Mouse (Mus musculus): ENCODE results near the gene Yjefn3.
A peak's percentile ranks its signal among the peaks of the same experiment; 100 is the strongest.

The Yjefn3 gene

DNA sequence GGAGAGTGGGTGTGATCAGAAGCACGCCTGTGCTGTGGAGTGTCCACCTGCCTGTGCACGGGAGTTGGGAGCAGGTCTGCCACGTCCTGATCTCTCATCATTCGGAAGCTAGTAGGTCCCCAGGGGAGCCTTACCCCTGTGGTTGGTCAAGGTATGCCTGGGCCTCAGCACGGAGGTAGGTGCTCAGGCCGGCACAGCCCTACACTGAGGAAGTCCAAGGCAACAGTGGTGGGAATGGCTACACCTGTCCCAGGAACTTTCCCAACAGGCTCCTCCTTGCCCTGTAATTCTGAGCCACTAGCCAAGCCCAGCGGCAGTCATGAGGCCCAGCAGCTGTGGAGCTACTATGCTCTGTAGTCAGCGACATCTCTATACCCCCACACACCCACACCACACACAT is 22.8 kb downstream of the Yjefn3 start:
- no peak for DNase-seq (ENCODE audit: low read depth)

DNA sequence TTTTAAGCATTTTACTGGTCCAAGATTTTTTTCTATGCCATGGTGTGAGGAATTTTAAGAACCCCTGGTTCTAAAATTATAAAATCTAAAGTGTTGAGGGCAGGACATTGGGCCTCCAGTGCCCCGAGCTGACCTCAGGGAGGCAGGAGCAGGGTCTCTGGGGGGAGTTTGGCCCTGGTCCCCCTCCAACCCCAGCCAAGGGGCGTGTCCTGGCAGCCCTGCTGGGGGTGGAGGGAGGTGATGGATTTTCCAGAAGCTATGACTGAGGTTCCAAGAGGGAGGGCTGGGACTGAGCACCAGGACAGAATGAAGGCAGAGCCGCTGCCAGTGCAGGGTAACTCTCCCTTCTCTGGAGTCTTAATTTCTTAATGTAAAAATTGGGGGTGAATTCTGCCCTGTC is 24.5 kb downstream of the Yjefn3 start:
- no peak for DNase-seq (ENCODE audit: low read depth)

DNA sequence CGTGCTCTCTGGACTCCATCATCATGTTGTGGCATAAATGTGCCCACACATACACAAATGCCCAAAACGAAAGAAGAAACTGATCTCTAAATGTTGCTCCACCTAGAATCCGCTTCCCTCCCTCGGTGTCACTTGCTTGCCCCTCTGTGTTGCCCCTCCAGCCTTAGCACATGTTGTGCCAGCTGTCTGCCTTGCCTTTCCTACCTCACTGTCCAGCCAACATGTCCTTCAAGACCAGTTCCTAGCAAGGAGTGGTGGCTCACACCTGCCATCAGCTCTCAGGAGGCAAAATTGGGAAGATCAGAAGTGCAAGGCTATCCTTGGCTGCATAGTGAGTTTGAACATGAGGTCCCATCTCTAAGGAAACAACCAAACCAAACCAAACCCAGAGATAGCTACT is 25.1 kb downstream of the Yjefn3 start:
- no peak for DNase-seq (ENCODE audit: low read depth)

DNA sequence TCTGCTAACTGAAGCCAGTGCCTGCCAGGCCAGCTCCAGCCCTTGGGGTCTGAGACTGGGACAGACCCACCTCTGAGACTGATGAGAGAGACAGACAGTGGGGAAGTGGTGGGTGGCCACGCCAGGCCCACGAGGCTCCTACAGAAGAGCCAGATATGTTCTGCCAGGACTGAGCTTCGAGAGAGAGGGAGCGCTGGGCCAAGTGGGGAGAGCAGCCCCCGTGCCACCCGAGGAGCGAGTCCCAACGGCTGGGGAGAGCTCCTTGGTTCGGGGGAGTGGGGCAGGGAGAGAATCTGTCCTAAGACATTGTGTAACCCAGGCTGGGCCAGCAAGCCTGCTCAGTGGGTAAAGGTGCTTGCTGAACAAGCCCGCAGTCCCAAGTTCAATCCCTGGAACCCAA is 25.5 kb downstream of the Yjefn3 start:
- DNase-seq (ENCODE audit: low read depth) = no peak

DNA sequence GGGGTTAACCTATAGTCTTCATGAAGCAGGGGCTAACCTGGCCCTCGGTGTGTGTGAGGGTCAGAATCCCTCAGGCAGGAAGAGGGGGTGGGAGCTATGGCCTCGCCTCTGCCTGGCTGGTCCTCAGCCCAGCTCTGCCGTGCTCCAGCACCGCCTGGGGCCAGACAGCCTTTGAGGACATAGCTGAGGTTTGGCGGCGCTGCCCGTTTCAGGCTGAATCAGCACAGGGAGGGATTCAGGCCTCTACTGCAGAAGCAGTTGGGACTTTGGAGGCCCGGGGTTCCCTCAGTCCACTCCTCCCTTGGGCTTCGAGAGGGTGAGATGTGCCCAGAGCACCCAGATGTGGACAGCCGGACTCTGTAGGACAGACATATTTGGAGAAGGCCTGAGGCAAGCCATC is 26.4 kb downstream of the Yjefn3 start:
- DNase-seq (ENCODE audit: low read depth) = peak; percentile 77

DNA sequence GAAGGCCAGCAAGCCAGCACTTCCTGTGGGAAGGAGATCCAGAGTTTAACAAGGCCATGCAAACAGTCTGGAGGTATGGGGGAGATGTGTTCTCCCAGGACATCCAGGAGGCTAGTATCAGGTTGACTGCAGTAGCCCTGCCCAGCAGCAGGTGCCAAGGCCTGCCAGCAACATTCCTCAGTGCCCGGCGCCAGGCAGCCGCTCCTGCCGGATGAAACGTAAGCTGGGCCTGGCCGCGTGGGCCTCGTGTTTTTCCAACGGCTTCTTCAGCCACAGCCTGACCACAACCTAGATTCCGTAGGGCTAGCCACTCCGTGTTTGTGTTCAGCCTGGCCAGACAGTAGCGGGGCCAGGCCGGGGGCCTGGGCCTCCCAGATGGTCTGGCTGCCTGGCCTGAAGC is 27.9 kb downstream of the Yjefn3 start:
- peak; percentile 87 for DNase-seq (ENCODE audit: low read depth)

DNA sequence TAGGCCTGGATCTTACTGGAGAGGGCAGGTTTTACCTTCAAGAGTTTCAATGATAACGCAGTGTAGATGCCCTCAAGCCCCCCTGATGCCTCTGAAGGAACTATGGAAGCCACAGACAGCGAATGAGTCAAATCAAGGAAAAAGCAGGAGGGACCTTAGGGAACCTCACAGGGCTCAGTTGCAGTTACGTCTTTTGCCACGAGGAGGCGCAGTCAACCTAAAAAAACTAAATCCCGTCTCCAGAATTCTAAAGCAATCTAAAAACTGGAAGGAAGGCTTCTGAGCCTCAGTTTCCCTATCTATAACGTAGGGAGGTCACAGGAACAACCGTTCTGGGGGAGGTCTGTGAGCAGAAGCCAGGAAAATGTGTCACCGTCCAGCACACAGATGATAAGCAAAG is 28.4 kb downstream of the Yjefn3 start:
- DNase-seq (ENCODE audit: low read depth) = no peak

DNA sequence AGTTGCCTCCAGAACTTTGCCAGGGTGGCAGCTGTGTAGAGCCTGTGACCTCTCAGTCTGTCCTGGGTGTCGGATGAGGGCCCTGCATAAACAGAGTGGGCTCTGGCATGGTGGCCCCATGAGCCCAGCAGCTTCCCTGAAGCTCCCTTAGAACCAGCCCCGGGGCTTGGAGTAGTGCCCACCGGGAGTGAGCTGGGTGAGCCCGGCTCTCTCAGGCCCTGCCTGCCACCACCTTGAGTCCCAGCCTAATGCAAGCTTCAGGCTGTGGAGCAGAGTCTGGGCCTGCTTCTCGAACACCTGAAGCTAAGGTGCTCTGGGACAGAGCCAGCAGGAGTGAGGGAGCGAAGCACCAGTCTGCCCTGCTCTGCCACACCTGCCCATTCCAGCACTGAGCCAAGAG is 31.6 kb downstream of the Yjefn3 start:
- DNase-seq (ENCODE audit: low read depth) = no peak

DNA sequence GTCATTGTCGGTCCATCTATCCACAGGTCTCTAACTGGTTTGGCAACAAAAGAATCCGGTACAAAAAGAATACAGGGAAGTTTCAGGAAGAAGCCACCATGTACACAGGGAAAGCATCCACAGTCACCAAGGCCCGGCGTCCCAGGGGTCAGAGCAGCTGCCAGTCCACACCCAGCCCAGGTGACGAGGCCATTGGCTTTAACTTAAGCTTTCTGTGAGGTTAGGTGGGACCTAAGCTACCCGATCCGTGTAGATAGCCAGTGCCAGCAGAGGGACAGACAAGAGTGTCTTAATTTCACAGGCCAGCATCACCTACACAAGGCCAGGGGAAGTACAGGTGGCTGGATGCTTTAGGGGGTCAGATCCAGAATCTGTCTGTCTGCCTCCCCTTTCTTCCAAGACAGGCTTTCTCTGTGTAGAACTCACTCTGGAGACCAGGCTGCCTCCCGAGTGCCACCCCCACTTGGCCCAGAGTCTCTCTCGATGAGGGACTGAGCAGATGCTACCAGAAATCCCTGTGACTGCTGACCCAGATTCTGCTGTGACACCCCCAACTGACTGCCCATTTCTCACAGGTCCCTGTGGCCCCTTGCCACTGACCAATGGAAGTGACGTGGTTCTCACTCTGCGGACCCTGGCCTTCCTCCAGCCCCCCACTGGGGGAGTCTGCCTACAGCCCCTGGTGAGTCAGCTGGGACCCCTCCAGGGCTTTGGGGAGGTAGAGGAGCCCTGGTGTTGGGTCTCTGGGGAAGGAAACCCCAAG is 32.3 kb downstream of the Yjefn3 start:
- no peak for DNase-seq (ENCODE audit: low read depth)

DNA sequence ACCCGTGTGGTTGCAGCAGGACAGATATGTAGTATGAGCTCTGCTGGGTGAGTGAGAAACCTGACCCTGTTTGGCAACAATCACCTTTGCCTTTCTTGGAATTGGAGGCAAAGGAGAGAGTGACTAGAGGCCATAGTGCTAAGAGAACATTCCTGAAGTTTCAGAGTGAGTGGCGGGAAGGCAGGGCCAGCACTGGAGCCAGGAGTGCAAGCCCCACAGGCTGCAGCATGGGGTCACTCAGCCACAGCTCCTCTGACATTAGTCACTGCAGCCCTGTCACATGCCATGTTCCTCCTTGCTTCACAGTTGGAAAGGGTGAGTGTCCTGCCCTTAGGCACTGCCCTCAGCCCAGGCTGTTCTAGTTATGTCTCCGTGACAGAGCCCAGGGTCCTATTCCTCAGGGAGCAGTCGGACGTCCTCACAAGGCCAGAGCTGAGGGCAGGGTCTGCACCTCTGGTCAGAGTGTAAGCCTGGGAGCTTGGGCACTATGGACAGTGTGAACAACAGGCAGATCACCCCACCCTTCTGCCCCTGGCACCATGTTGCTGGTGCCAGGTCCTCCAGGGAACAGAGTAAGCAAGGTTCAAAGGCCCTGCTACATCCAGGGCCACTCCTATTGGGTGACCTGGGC is 34.7 kb downstream of the Yjefn3 start:
- no peak for DNase-seq (ENCODE audit: low read depth)

DNA sequence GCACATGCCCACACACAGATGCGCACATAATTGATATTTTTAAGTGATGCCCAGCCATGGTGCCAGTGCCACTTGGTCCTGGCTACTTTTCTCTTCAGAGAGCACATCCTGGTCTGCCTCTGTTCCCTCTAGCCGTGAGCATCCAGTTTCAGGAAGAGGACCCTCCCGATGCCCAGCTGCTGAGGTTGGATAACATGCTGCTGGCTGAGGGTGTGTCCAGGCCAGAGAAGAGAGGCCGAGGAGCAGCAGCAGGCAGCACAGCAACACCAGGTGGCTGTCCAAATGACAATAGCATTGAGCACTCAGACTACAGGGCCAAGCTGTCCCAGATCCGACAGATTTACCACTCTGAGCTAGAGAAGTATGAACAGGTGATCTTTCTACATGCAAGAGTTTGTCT is 38.3 kb downstream of the Yjefn3 start:
- DNase-seq (ENCODE audit: low read depth) = no peak

DNA sequence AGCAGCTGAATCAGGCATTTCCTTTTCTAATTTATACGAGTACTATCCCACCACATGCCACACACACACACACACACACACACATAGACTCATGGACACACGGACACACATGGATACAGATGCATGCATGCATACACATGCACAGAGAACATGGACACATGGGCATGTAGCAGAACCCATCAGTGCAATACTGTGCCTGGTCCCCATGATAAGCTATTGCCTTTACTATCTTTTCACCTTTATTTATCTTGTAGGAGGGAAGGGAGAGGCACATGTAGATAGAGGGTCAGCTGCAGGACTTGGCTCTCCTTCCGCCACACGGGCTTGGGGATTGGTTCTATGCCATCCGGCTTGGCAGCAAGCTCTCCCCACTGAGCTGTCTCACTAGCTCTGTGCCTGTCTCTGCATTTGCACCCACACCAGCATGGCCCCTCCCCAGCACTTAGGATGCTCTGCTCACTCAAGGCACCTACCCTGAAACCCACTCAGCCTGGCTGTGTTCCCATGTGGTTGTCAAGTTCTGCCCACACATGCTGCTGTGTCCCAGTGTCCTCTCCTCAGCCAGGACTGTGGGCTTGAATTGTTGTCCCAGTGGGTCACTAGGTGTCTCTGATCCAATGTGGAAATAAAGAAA is 39.0 kb downstream of the Yjefn3 start:
- no peak for DNase-seq (ENCODE audit: low read depth)

DNA sequence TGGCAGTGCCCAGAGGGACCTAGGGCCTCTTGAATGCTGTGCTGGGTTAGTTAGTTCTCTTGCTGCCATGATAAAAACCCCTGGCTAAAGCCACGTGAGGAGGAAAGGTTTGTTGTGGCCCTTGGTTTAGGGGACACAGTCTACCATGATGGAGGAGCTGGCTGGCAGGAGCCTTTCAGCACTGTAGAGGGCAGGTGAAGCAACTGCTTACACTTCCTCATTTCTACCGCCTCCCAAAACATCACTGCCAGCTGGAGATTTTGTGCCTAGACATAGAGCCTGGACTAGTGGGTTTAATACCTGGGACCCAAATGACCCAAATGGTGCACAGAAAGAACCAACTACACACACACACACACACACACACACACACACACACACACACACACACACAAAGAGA is 41.3 kb downstream of the Yjefn3 start:
- DNase-seq (ENCODE audit: low read depth) = no peak

DNA sequence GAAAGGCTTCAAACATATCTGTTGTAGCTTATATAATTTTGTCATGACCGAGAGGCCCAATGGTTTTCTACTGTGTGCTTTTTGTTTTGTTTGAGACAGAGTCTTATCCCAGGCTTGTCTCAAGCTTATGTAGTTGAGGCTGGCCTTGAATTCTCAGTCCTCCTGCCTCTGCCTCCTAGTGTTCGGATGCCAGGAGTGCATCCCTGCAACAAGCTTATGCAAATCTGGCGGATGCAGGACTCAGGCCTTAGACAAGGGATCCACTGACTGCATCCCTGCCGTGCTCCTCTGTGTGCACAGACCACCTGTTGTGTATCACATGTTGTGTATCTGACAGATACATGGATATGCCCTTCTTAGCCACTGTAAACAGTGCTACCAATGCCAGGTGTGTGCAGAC is 41.7 kb downstream of the Yjefn3 start:
- DNase-seq (ENCODE audit: low read depth) = no peak

DNA sequence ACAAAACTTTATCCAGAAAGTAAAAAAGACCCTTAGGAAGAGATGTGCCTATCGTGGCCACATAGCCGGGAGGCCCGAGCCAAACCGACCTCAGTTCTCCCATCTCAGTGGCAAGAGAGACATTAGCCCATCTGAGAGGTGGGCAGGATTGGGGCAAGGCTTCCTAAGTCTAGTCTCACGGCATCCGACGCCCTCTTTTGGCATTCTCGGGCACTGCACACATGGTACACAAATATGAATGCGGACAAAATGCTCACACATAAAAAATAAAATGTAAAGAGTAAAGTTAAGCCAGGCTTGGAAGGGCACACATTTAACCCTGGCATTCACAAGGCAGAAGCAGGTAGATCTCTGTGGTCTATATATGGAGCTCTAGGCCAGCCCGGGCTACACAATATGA is 48.6 kb downstream of the Yjefn3 start:
- DNase-seq (ENCODE audit: low read depth) = no peak

DNA sequence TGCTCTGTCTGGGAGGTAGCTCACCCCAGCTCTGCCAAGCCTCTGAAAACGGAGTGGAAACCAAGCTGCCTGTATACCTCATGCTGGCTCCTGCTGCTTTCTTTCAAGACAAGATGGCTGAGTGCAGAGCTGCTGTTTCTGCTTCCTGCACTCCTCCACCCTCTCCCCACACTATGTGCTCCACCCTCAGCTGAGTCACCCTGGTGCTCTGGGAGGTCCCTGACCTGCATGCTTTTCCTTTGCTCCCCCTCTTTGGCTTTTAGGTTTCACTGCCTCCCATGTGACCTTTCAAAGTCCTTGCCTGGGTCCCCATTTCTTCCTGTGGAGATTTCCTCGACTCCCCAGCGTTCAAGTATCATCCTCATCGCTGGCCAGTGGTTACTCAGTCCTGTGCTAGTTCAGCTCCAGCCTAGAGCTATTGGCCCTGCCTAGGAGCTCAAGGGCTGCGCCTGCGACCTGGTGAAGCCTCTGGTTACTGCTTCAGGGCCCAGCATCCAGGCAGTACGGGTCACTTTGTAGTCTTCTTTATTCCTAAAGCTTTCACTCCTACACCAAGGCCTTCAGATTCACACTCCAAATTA is 51.5 kb downstream of the Yjefn3 start:
- DNase-seq (ENCODE audit: low read depth) = no peak

DNA sequence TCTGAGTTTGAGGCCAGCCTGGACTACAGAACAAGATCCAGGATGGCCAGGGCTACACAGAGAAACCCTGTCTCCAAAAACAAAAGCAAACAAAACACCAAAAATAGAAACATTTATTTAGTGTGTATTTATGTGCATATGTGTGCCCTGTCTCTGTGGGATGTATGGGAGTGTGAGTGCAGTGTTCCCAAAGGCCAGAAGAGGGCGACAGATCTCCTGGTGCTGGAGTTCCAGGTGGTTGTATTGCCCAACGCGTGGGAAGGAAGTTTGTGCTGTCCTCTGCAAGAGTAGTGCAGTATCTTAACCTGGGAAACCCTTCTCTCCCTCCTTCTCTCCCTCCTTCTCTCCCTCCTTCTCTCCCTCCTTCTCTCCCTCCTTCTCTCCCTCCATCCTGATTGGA is 52.6 kb downstream of the Yjefn3 start:
- DNase-seq (ENCODE audit: low read depth) = no peak

DNA sequence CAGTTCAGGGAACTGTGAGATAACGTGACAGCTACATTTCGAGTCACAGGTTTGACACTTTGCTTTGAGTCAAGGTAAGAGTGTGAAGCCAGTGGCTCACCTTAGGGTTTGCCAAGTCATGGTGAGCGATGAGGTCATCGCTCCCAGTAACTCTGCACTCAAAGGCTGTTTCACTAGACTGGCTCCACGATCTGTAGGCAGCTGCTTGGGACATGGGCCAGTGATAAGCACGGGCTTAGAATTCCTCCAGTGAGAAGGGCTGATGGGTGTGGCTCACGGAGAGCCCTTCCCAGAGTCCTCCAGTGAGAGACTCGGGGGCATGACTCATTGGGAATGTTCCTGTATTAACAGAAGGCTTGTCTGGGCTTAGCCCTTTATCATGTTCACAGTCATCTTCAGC is 53.6 kb downstream of the Yjefn3 start:
- peak; percentile 73 for DNase-seq (ENCODE audit: low read depth)

DNA sequence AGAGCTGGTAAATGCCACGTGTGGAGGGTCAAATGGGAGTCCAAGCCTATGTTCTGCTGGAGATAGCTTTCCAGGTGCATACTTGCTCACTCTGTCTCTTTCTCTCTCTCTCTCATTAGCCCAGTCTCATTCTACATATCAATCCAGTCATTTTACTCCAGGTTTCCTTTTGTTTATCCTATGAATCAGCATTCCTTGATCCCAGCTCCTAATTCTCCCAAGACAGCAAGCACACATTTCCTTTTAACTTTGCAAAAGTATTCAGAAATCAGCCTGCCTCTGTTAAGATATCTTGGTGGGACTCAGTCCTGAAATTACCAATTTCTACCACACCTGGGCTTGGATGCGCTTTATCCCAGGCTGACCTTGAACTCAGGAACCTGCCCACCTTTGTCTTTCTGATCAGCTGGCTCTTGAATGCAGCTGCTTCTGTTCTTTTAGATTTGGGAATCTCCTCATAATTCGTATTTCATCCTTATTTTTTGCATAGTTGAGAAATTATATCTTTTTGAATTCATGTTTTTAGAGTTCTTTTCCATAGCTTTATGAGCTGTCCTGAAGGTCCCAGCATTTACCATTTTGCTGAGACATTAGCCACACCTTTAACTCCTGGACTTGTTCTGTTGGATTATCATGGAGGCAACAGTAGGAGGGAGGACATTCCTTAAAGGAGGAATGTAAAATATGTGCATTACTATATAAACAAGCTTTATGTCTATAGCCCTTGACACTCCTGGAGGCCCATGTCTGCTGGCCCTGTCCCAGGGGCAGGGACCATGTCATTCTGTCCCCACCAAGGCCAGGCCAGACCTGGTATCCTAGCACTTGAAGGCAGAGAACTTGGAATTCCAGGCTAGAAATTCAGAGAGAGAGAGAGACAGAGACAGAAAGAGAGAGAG is 55.1 kb downstream of the Yjefn3 start:
- no peak for DNase-seq (ENCODE audit: low read depth)

Measured in fibroblast of lung, adult 2 months (primary cell).